Mouse (Mus musculus) embryonic facial prominence, embryonic 15.5 days (tissue): ENCODE measurements at regions not wholly inside any gene's neighbourhood (a gene's known extent, or its start where the extent isn't known, plus 50 kb on each side); places are given as distances from the start of the nearest gene placed in this dataset.

ENCODE experiments used
- ATAC-seq: fragments of 200-750 bp; cut with Nextera tagmentation; 2 replicates; pipeline ENCODE4 v1.8.0; 2017; ENCODE audit warnings: low read depth, moderate TSS enrichment; ENCODE audit not compliant: insufficient number of reproducible peaks, low FRiP score, low TSS enrichment
- H3K27ac ChIP-seq: fragments of 300-500 bp; sonication (generic); replicated peaks from 2 replicates; pipeline ENCODE4 v1.5.1; 2015; ENCODE audit warnings: mild to moderate bottlenecking, inconsistent platforms
- H3K27me3 ChIP-seq: fragments of 300-500 bp; sonication (generic); 2 replicates; pipeline ENCODE4 v1.6.1; 2015; ENCODE audit warnings: inconsistent platforms
- H3K36me3 ChIP-seq: fragments of 300-500 bp; sonication (generic); 2 replicates; pipeline ENCODE4 v1.6.1; 2015; ENCODE audit warnings: mild to moderate bottlenecking, inconsistent platforms
- H3K4me1 ChIP-seq: fragments of 300-500 bp; sonication (generic); 2 replicates; pipeline ENCODE4 v1.6.1; 2015; ENCODE audit warnings: inconsistent platforms
- H3K4me2 ChIP-seq: fragments of 300-500 bp; sonication (generic); replicated peaks from 2 replicates; pipeline ENCODE4 v1.6.1; 2015; ENCODE audit warnings: mild to moderate bottlenecking, inconsistent platforms
- H3K4me3 ChIP-seq: fragments of 300-500 bp; sonication (generic); replicated peaks from 2 replicates; pipeline ENCODE4 v1.5.1; 2015; ENCODE audit warnings: mild to moderate bottlenecking, inconsistent platforms
- H3K9ac ChIP-seq: fragments of 300-500 bp; sonication (generic); 2 replicates; pipeline ENCODE4 v1.6.1; 2015; ENCODE audit warnings: inconsistent platforms
- H3K9me3 ChIP-seq: fragments of 300-500 bp; sonication (generic); replicated peaks from 2 replicates; pipeline ENCODE4 v1.6.1; 2016; ENCODE audit warnings: inconsistent platforms
- WGBS: fragments of 180-500 bp; shearing (Covaris S2); methylation state at CpG from one replicate; pipeline ENCODE4 v1.1.7; 2015; 5-methylcytosine and 5-hydroxymethylcytosine counted together

- no peak overlapping the region for H3K4me3 ChIP-seq
- ATAC-seq: no peak
Observed at GRCm38 (mm10) chr11:112050362-112050761, 731.7 kb upstream of the Sox9 start.

DNA sequence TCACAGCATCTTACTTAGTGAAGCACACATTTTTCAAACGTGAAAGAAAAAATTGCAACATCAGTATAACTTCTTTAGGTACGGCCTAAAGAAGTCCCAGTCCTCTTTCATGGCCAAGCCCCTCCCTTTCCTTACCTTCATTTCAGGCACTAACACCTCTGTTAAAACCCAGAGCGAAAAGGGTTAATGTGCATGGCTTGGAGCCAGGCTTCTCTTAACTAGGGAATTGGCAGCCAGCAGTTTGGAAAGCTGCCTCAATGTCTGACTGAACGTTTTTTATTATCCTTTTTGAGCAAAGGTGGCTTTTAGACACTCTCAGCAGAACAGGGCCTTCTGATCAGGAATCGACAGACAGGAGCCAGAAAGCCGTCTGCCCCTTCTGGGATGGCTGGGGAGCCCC, 726.4 kb upstream of the Sox9 start:
- Histone ChIP-seq H3K9me3 (no peaks in the 10 kb centered on the region), H3K27me3 (no peaks in the 10 kb centered on the region), H3K4me2 (no peak overlapping the region), H3K4me3 (no peak overlapping the region), H3K9ac (no peak overlapping the region), H3K27ac (no peak overlapping the region), H3K4me1 (peaks cover 8% of the 10 kb centered on the region; the same call in 1 of the 2 replicates), H3K36me3 (no peaks in the 10 kb centered on the region)
- no peak for ATAC-seq
- WGBS: 35% methylated on average over 6 of the region's 6 CpGs

More at GRCm38 (mm10) chr11:112050362-112050761, 731.7 kb upstream of the Sox9 start:
- Histone ChIP-seq H3K4me2 (no peak overlapping the region), H3K36me3 (no peaks in the 10 kb centered on the region), H3K9ac (no peak overlapping the region), H3K9me3 (no peaks in the 10 kb centered on the region), H3K27me3 (no peaks in the 10 kb centered on the region), H3K4me1 (no peaks in the 10 kb centered on the region), H3K27ac (no peak overlapping the region)
- WGBS: 58% methylated on average over 7 of the region's 7 CpGs

DNA sequence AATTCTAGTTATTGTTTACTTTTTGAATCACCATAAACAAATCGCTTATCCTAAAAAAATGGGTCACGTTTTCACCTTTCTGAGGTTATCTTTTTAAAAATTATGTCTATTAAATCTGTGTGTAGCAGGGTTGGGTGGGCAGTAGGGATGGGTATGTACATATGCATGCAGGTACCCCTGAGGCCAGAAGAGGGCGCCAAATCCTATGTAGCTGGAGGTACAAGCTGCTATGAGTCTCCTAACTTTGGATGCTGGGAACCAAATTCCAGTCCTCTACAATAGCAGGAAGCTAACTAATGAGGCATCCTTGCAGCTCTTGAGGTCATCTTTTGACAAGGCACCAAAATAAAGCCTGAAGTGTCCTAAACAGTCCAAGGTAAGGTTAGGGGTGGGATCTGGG, 714.8 kb upstream of the Sox9 start:
- no peaks in the 10 kb centered on the region for H3K27me3 ChIP-seq
- WGBS: 74% methylated on average over 3 of the region's 3 CpGs
- no peak overlapping the region for H3K4me2 ChIP-seq
- H3K36me3 ChIP-seq: no peaks in the 10 kb centered on the region
- H3K4me3 ChIP-seq: no peak overlapping the region
- H3K9me3 ChIP-seq: no peaks in the 10 kb centered on the region
- no peaks in the 10 kb centered on the region for H3K4me1 ChIP-seq
- no peak overlapping the region for H3K27ac ChIP-seq
- no peak for ATAC-seq
- H3K9ac ChIP-seq: no peak overlapping the region

DNA sequence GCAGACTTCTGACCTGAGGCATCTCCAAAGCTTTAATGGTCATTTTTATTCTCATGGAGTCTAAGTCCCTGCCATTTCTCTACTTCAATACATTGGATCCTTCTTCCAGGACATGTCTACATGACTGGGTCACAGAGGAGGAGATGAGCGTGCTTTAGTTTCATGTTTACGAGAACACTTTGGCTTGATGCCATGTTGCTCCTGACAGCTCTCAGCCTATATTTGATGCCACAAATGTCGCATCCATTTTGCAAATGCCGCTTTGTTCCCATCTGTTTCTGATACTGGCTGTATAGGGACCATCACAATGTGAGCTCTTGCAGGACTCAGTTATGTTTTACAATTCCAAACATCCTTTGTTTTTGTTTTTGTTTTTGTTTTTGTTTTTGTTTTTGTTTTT, 713.2 kb upstream of the Sox9 start:
- Histone ChIP-seq H3K36me3 (no peaks in the 10 kb centered on the region), H3K4me1 (no peaks in the 10 kb centered on the region), H3K9ac (no peak overlapping the region), H3K4me3 (no peak overlapping the region), H3K4me2 (no peak overlapping the region), H3K9me3 (no peaks in the 10 kb centered on the region), H3K27me3 (no peaks in the 10 kb centered on the region), H3K27ac (no peak overlapping the region)
- no peak for ATAC-seq
- 49% methylated on average over 4 of the region's 4 CpGs for WGBS

DNA sequence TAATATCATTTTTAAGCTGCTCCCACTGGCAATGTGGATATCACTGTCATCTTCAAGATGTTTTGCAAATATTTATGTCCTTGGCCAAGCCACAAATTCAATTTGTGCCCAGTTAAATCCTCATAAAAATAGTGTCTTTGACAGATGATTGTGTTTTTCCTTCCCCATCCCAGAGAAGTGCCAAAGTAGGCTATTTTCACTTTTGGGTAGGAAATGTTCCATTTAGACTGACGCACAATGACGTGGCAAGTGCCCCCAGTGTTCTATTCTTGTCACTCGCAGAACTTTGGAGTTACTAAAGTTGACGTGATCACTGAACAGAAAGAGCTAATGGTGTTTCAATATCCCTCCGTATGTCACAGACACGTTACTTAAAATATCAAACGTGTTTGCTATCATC, 710.5 kb upstream of the Sox9 start:
- 79% methylated on average over 7 of the region's 7 CpGs for WGBS
- no peak overlapping the region for H3K27ac ChIP-seq
- H3K9me3 ChIP-seq: no peaks in the 10 kb centered on the region
- no peaks in the 10 kb centered on the region for H3K36me3 ChIP-seq
- ATAC-seq: no peak
- no peak overlapping the region for H3K4me3 ChIP-seq
- no peaks in the 10 kb centered on the region for H3K27me3 ChIP-seq
- no peaks in the 10 kb centered on the region for H3K4me1 ChIP-seq
- no peak overlapping the region for H3K4me2 ChIP-seq
- H3K9ac ChIP-seq: no peak overlapping the region

DNA sequence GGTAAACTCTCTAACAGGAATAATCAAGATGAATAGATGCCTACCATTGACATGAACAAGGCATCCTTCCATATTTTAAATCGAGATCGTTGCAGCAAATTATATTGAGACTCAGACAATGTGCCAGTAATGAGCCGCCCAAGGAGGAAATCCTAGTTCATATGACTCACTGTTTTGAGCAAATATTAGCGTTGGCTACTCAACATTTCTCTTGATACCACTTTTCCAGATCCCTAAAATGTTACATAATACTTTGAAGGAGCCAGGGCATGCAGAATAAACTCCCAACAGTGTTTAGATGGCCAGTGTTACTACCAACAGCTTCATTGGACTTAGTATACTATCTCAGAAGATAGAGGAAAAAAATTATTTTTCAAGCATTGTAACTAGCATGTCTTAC, 700.6 kb upstream of the Sox9 start:
- ATAC-seq: no peak
- H3K4me3 ChIP-seq: no peak overlapping the region
- WGBS: 83% methylated on average over 4 of the region's 4 CpGs

DNA sequence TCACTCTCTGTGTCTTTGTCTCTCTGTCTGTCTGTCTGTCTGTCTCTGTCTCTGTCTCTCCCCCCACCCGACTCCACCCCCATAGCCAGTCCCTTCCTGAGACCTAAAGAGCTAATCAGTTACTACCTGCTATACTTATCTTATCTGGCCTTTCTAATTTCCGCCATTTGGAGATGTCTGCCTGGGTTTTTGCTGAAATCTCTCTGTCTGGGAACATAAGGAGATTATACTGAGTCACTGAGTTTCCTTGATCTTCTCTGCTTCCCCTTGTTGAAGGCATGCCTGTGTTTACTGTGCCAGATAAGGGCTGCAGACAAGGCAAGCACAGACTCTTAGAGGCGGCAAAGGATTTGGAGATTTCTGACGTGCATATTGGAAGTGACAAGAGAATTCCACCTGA, 699.0 kb upstream of the Sox9 start:
- H3K36me3 ChIP-seq: no peaks in the 10 kb centered on the region
- no peaks in the 10 kb centered on the region for H3K9me3 ChIP-seq
- no peak overlapping the region for H3K27ac ChIP-seq
- no peak overlapping the region for H3K4me2 ChIP-seq
- ATAC-seq: no peak
- no peak overlapping the region for H3K9ac ChIP-seq
- H3K27me3 ChIP-seq: no peaks in the 10 kb centered on the region
- H3K4me3 ChIP-seq: no peak overlapping the region
- H3K4me1 ChIP-seq: no peaks in the 10 kb centered on the region
- WGBS: 35% methylated on average over 4 of the region's 4 CpGs

More for the DNA sequence above, 700.6 kb upstream of the Sox9 start:
- no peaks in the 10 kb centered on the region for H3K27me3 ChIP-seq
- H3K27ac ChIP-seq: no peak overlapping the region
- no peak overlapping the region for H3K9ac ChIP-seq
- no peaks in the 10 kb centered on the region for H3K9me3 ChIP-seq
- H3K36me3 ChIP-seq: no peaks in the 10 kb centered on the region
- H3K4me1 ChIP-seq: no peaks in the 10 kb centered on the region
- no peak overlapping the region for H3K4me2 ChIP-seq

GRCm38 (mm10) chr11:112092168-112092567, 689.9 kb upstream of the Sox9 start:
- H3K4me3 ChIP-seq: no peak overlapping the region
- H3K9me3 ChIP-seq: no peaks in the 10 kb centered on the region
- H3K9ac ChIP-seq: no peak overlapping the region
- no peak overlapping the region for H3K27ac ChIP-seq
- H3K4me1 ChIP-seq: no peaks in the 10 kb centered on the region
- no peaks in the 10 kb centered on the region for H3K36me3 ChIP-seq
- ATAC-seq: no peak
- WGBS: 55% methylated on average over 8 of the region's 8 CpGs
- no peak overlapping the region for H3K4me2 ChIP-seq
- H3K27me3 ChIP-seq: no peaks in the 10 kb centered on the region

GRCm38 (mm10) chr11:112095009-112095408, 687.0 kb upstream of the Sox9 start:
- Histone ChIP-seq H3K9ac (no peak overlapping the region), H3K4me1 (no peaks in the 10 kb centered on the region), H3K4me2 (no peak overlapping the region), H3K4me3 (no peak overlapping the region), H3K36me3 (no peaks in the 10 kb centered on the region), H3K9me3 (no peaks in the 10 kb centered on the region), H3K27me3 (no peaks in the 10 kb centered on the region), H3K27ac (no peak overlapping the region)
- 35% methylated on average over 3 of the region's 3 CpGs for WGBS
- no peak; the same call in 1 of the 2 replicates for ATAC-seq

DNA sequence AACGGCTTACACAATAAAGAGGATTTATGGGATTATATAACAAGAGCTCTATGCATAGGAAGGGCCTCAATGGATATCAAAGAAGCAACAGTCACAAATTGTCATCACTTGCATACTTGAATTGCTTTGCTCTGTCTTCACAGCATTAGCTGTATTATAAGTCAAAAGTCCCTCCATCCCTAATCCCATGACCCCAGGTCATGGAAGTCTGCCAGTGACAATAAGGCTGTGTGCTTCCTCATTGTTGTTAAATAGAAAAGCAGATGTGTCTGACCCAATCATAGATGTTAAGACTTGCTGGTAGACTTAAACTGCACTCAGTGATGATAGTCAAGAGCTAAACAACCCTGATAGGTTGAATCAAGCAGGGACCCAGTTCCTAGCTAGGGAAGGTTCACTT, 683.9 kb upstream of the Sox9 start:
- no peaks in the 10 kb centered on the region for H3K4me1 ChIP-seq
- ATAC-seq: no peak
- H3K27ac ChIP-seq: no peak overlapping the region
- H3K27me3 ChIP-seq: no peaks in the 10 kb centered on the region
- WGBS: 55% methylated on average over 1 of the region's 1 CpGs
- H3K9me3 ChIP-seq: no peaks in the 10 kb centered on the region
- H3K4me3 ChIP-seq: no peak overlapping the region
- H3K36me3 ChIP-seq: no peaks in the 10 kb centered on the region
- H3K9ac ChIP-seq: no peak overlapping the region
- H3K4me2 ChIP-seq: no peak overlapping the region

GRCm38 (mm10) chr11:112103252-112103651, 678.8 kb upstream of the Sox9 start:
- no peaks in the 10 kb centered on the region for H3K27me3 ChIP-seq
- H3K4me1 ChIP-seq: no peaks in the 10 kb centered on the region
- H3K4me2 ChIP-seq: no peak overlapping the region
- no peak overlapping the region for H3K27ac ChIP-seq
- H3K9ac ChIP-seq: no peak overlapping the region
- WGBS: 64% methylated on average over 2 of the region's 2 CpGs
- no peak overlapping the region for H3K4me3 ChIP-seq
- ATAC-seq: no peak
- H3K9me3 ChIP-seq: no peaks in the 10 kb centered on the region
- H3K36me3 ChIP-seq: no peaks in the 10 kb centered on the region

GRCm38 (mm10) chr11:112106891-112107290, 675.1 kb upstream of the Sox9 start:
- H3K27me3 ChIP-seq: no peaks in the 10 kb centered on the region
- no peak overlapping the region for H3K9ac ChIP-seq
- H3K9me3 ChIP-seq: no peaks in the 10 kb centered on the region
- H3K36me3 ChIP-seq: no peaks in the 10 kb centered on the region
- no peak overlapping the region for H3K4me3 ChIP-seq
- no peaks in the 10 kb centered on the region for H3K4me1 ChIP-seq
- WGBS: 61% methylated on average over 4 of the region's 4 CpGs
- H3K4me2 ChIP-seq: no peak overlapping the region
- no peak for ATAC-seq
- H3K27ac ChIP-seq: no peak overlapping the region
